Mouse (Mus musculus): ENCODE data around the gene Tph2. TPM values are rescaled to one million over a fixed set of nuclear protein-coding genes. Genes with fewer than 3 reads are reported as not detected.
"Not testable (repeated sequence)": the region's sequence is repeated elsewhere in the genome, so short reads cannot be mapped to it uniquely, and the experiment has no call there.

The Tph2 gene
- polyA plus RNA-seq, 1 experiment: 0.75 TPM

DNA sequence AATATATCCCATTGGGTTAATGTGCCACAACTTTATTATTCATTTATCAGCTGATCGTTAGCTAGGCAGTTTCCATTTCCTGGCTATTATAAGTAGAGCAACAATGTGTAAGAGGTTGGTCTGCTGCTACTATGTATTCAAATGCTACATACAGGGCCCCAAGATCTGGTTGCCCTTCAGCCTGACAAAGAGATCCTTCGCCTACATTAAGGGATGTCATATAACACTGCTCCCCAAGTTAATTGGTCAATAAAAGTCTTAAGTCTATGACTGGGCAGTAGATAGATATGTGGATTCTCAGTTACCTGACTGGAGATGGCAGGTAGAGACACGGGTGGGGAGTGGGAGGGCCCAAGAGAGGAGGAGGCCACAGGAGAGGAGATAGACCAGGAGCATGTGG is 21.0 kb upstream of the Tph2 start:
- no peak overlapping the region for H3K27ac ChIP-seq (ENCODE audit: control insufficient read depth, insufficient read depth, low read depth, low read length)
- H3K4me1 ChIP-seq (ENCODE audit: control insufficient read depth, insufficient read depth, low read length): no peaks in the 10 kb centered on the region
- TF ChIP-seq POLR2A (IDR thresholded peaks at IDR 0.05; ENCODE audit: control insufficient read depth, low read depth, low read length): no peak
- no peak for TF ChIP-seq CTCF (IDR thresholded peaks at IDR 0.05; ENCODE audit: control insufficient read depth, insufficient read depth, insufficient replicate concordance, low read depth, low read length)
- H3K27me3 ChIP-seq (ENCODE audit: control insufficient read depth, insufficient read depth, low read length): no peaks in the 10 kb centered on the region
- peaks cover 1% of the 10 kb centered on the region; the same call in 1 of the 2 replicates for H3K36me3 ChIP-seq (ENCODE audit: control insufficient read depth, insufficient read depth, low read length)
- H3K4me3 ChIP-seq (ENCODE audit: control insufficient read depth, low read depth, low read length): no peak overlapping the region

GRCm38 (mm10) chr10:115205284-115205683 is 20.5 kb upstream of the Tph2 start:
- Histone ChIP-seq H3K4me3 (ENCODE audit: control insufficient read depth, low read depth, low read length) (no peak overlapping the region), H3K27ac (ENCODE audit: control insufficient read depth, insufficient read depth, low read depth, low read length) (no peak overlapping the region), H3K27me3 (ENCODE audit: control insufficient read depth, insufficient read depth, low read length) (no peaks in the 10 kb centered on the region), H3K36me3 (ENCODE audit: control insufficient read depth, insufficient read depth, low read length) (peaks cover 1% of the 10 kb centered on the region; the same call in 1 of the 2 replicates), H3K4me1 (ENCODE audit: control insufficient read depth, insufficient read depth, low read length) (no peaks in the 10 kb centered on the region)
- TF ChIP-seq POLR2A (IDR thresholded peaks at IDR 0.05; ENCODE audit: control insufficient read depth, low read depth, low read length): no peak
- no peak for TF ChIP-seq CTCF (IDR thresholded peaks at IDR 0.05; ENCODE audit: control insufficient read depth, insufficient read depth, insufficient replicate concordance, low read depth, low read length)

- Histone ChIP-seq H3K4me3 (ENCODE audit: control insufficient read depth, low read depth, low read length) (no peak overlapping the region), H3K4me1 (ENCODE audit: control insufficient read depth, insufficient read depth, low read length) (no peaks in the 10 kb centered on the region), H3K27ac (ENCODE audit: control insufficient read depth, insufficient read depth, low read depth, low read length) (no peak overlapping the region), H3K36me3 (ENCODE audit: control insufficient read depth, insufficient read depth, low read length) (no peaks in the 10 kb centered on the region), H3K27me3 (ENCODE audit: control insufficient read depth, insufficient read depth, low read length) (no peaks in the 10 kb centered on the region)
- TF ChIP-seq CTCF (IDR thresholded peaks at IDR 0.05; ENCODE audit: control insufficient read depth, insufficient read depth, insufficient replicate concordance, low read depth, low read length) (no peak), POLR2A (IDR thresholded peaks at IDR 0.05; ENCODE audit: control insufficient read depth, low read depth, low read length) (no peak)
Measured at GRCm38 (mm10) chr10:115191214-115191613, 6.4 kb upstream of the Tph2 start.

GRCm38 (mm10) chr10:115187390-115187789 is 2.6 kb upstream of the Tph2 start:
- Histone ChIP-seq H3K4me1 (ENCODE audit: control insufficient read depth, insufficient read depth, low read length) (no peaks in the 10 kb centered on the region), H3K27me3 (ENCODE audit: control insufficient read depth, insufficient read depth, low read length) (no peaks in the 10 kb centered on the region), H3K27ac (ENCODE audit: control insufficient read depth, insufficient read depth, low read depth, low read length) (no peak overlapping the region), H3K36me3 (ENCODE audit: control insufficient read depth, insufficient read depth, low read length) (no peaks in the 10 kb centered on the region), H3K4me3 (ENCODE audit: control insufficient read depth, low read depth, low read length) (no peak overlapping the region)
- TF ChIP-seq POLR2A (IDR thresholded peaks at IDR 0.05; ENCODE audit: control insufficient read depth, low read depth, low read length): no peak
- no peak for TF ChIP-seq CTCF (IDR thresholded peaks at IDR 0.05; ENCODE audit: control insufficient read depth, insufficient read depth, insufficient replicate concordance, low read depth, low read length)

- H3K27me3 ChIP-seq (ENCODE audit: control insufficient read depth, insufficient read depth, low read length): no peaks in the 10 kb centered on the region
- TF ChIP-seq CTCF (IDR thresholded peaks at IDR 0.05; ENCODE audit: control insufficient read depth, insufficient read depth, insufficient replicate concordance, low read depth, low read length) (no peak), POLR2A (IDR thresholded peaks at IDR 0.05; ENCODE audit: control insufficient read depth, low read depth, low read length) (no peak)
- no peak overlapping the region for H3K27ac ChIP-seq (ENCODE audit: control insufficient read depth, insufficient read depth, low read depth, low read length)
- H3K4me1 ChIP-seq (ENCODE audit: control insufficient read depth, insufficient read depth, low read length): no peaks in the 10 kb centered on the region
- H3K4me3 ChIP-seq (ENCODE audit: control insufficient read depth, low read depth, low read length): no peak overlapping the region
- no peaks in the 10 kb centered on the region for H3K36me3 ChIP-seq (ENCODE audit: control insufficient read depth, insufficient read depth, low read length)
Measured at GRCm38 (mm10) chr10:115181034-115181433, 3.8 kb downstream of the Tph2 start.

- not testable (repeated sequence) for H3K27ac ChIP-seq (ENCODE audit: control insufficient read depth, insufficient read depth, low read depth, low read length); H3K4me1 ChIP-seq (ENCODE audit: control insufficient read depth, insufficient read depth, low read length); H3K36me3 ChIP-seq (ENCODE audit: control insufficient read depth, insufficient read depth, low read length); H3K27me3 ChIP-seq (ENCODE audit: control insufficient read depth, insufficient read depth, low read length); H3K4me3 ChIP-seq (ENCODE audit: control insufficient read depth, low read depth, low read length)
Measured at GRCm38 (mm10) chr10:115178019-115178418, 6.8 kb downstream of the Tph2 start.

DNA sequence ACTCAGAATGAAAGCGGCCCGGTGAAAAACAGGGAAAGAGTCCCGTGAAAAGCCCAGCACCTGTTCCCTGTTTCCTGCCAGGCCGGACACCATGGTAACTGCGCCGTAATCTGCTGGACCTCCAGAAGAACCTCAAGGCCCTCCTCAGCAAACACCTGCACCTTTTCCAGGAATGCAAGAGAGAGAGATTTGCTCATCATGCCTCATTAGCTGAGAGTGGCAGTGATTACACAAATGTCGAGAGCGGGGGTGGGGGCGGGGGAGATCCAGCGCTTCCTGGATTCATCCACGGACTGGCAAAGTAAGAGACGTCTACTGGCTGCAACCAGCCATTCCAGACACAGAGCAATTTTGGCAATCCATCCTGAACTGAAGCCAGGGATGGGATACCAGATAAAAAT is 9.2 kb downstream of the Tph2 start:
- peaks cover 2% of the 10 kb centered on the region; the same call in 1 of the 2 replicates for H3K4me1 ChIP-seq (ENCODE audit: control insufficient read depth, insufficient read depth, low read length)
- no peak overlapping the region for H3K27ac ChIP-seq (ENCODE audit: control insufficient read depth, insufficient read depth, low read depth, low read length)
- H3K4me3 ChIP-seq (ENCODE audit: control insufficient read depth, low read depth, low read length): no peak overlapping the region; the same call in 1 of the 2 replicates
- H3K36me3 ChIP-seq (ENCODE audit: control insufficient read depth, insufficient read depth, low read length): no peaks in the 10 kb centered on the region
- TF ChIP-seq CTCF (IDR thresholded peaks at IDR 0.05; ENCODE audit: control insufficient read depth, insufficient read depth, insufficient replicate concordance, low read depth, low read length): no peak
- no peak for TF ChIP-seq POLR2A (IDR thresholded peaks at IDR 0.05; ENCODE audit: control insufficient read depth, low read depth, low read length)
- H3K27me3 ChIP-seq (ENCODE audit: control insufficient read depth, insufficient read depth, low read length): no peaks in the 10 kb centered on the region

- Histone ChIP-seq H3K27me3 (ENCODE audit: control insufficient read depth, insufficient read depth, low read length) (no peaks in the 10 kb centered on the region), H3K27ac (ENCODE audit: control insufficient read depth, insufficient read depth, low read depth, low read length) (no peak overlapping the region), H3K36me3 (ENCODE audit: control insufficient read depth, insufficient read depth, low read length) (no peaks in the 10 kb centered on the region), H3K4me3 (ENCODE audit: control insufficient read depth, low read depth, low read length) (no peak overlapping the region), H3K4me1 (ENCODE audit: control insufficient read depth, insufficient read depth, low read length) (peaks cover 2% of the 10 kb centered on the region; the same call in 1 of the 2 replicates)
- TF ChIP-seq CTCF (IDR thresholded peaks at IDR 0.05; ENCODE audit: control insufficient read depth, insufficient read depth, insufficient replicate concordance, low read depth, low read length): no peak
Measured at GRCm38 (mm10) chr10:115173336-115173735, 11.5 kb downstream of the Tph2 start.
